Mouse (Mus musculus) skeletal muscle tissue, adult 2 months (tissue): ENCODE results near the gene Gm20388.
A peak's percentile ranks its signal among the peaks of the same experiment; 100 is the strongest.

Experiments
- DNase-seq: peaks from one replicate; pipeline ENCODE4 v3.0.0-alpha.2; 2012; ENCODE audit warnings: low read depth, low spot score

Gm20388 gene

GRCm38 (mm10) chr8:121951656-121952009, 2041.0 kb downstream of the Gm20388 start:
- DNase-seq: no peak

DNA sequence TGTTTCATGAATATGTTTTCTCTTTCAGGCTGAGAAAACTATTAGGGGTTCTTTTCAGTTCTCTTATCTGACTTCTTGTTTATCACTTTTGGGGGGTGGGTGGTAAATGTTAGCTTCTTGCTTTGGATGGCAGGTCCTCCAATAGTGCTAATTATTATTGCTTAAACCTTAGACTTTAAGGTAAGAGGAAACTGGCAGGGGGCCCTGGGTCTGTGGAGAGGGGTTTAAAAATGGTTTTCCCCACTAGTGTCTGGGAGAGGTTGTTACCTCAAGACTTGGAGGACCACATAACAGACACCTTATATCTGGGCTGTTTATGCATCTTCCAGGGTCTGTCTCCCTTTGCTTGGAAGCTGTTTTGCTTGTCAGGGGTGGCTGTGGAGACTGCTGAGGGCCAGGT, 2041.5 kb downstream of the Gm20388 start:
- DNase-seq: no peak

DNA sequence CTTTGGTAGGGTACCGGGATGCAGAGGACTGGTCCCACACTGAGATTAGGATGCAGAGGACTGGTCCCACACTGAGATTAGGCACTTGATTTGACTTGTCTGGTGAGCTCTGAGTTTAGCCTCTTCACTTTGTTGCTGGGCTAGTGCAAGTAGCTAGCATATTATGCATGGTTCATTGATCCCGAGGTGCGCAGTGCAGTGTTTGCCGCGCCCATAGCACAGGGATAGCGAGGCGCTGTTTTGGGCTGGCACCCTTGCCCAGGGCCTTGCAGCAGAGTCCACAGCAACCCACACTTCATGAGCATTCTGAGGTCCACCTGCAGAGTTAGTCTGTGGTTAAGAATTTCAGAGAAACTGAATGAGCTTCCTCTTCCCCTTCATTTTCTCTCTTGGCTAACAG, 2042.2 kb downstream of the Gm20388 start:
- DNase-seq: no peak

DNA sequence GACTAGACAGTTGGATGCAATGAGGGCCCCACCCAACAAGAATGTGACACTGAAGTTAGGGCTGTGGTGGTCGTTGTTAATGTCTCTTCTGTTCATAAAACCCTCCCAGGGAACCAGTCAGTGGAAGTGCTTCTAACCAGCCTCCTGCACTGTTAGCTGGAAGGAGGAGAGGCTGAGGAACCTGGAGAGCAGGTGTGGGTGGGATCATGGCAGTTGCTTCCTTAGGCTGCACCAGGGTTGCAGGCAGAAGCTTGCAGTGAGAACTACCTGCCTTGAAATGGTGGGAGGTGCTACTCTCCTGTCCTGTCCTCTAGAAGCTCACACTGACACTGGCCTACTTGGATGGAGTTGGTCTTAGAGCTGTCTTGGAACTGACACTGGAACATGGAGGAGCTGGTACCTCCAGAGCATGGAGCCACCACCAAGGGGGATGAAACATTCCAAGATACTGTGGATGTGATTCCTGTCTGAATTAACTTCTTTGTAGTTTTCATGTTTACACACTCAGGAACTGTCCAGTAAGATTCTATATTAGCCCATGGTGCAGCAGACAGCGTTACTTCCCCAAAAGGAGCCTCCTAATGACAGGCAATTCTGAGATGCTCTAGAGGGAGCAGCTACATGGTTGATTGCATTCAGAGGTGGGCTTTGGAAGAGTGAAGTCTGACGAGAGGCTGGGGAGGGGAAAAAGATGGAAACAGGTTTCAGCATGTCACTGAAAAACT, 2043.3 kb downstream of the Gm20388 start:
- no peak for DNase-seq

GRCm38 (mm10) chr8:121954981-121955555, 2044.4 kb downstream of the Gm20388 start:
- peak; percentile 71 for DNase-seq

DNA sequence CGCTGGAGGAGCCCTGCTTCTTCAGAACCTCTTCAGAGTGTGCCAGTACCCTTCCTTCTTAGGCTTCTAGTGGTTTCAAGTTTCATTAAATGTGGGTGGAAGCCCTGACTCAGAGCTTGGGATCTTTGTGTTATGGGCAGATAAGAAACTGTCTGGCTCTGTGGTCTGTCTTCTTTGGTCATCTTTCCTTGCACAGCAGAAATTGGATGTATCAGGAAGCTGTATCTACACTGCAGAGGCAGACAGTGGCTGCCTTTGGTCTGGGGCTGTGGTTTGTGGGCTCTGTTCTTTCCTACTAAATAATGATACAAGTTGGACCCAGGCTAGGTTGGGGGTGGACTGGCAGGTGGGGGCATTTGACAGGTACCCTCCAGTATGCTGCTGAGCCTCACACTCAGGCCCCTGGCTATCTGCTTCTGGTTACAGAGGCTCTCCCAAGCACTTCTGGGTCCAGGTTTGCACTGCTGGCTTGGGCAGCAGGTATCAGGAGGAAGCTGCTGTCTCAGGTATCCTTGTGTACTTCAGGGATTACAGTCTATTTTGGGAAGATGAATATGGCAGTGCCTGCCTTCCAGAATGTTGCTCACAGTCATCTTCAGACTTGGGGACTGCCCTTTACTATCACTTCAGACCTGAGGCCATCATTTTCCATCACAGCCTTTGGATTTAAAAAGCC, 2045.3 kb downstream of the Gm20388 start:
- peak; percentile 78 for DNase-seq

DNA sequence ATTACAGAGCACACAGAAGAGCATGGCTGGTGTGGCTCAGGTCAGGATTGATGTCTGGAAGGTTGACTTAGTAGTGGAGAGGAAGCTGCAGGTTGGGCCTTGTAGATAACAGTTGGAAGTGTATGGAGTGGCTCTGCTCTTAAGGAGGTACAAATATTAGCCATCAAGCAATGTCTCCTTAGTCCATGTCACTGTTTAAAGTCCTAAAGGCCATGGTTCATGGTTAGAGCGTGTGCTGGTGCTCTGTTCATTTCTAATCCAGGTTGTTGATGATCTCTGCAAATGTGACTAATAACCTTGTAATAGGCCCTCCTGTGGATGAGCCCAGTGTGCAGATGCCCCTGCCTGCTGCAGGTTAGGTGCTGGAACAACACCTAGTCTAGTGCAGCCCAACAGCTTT, 2047.8 kb downstream of the Gm20388 start:
- DNase-seq: no peak

- no peak for DNase-seq
Observed at GRCm38 (mm10) chr8:121962892-121963291, 2052.3 kb downstream of the Gm20388 start.

- DNase-seq: no peak
Observed at GRCm38 (mm10) chr8:121964716-121965512, 2054.3 kb downstream of the Gm20388 start.

DNA sequence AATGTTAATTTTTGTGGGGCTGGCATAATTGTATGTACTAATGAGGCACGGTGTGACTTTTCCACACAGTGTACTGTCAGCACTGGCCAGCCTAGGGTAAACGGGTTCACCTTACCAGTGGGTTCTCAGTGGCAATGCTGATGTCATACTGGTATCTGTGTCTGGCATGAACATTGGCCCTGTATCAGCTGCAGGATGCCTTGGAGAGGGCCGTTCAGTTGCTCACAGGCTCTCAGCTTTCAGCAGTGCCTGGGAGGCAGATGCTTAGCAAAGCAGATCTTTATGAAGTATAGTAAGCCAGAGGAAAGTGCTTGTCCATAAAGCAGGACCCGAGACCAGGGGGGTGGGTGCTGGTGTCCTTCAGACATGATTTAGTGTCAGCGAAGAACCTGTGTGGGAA, 2055.5 kb downstream of the Gm20388 start:
- DNase-seq: peak; percentile 84

- DNase-seq: no peak
Observed at GRCm38 (mm10) chr8:121966714-121967448, 2056.2 kb downstream of the Gm20388 start.

GRCm38 (mm10) chr8:121967977-121968376, 2057.3 kb downstream of the Gm20388 start:
- DNase-seq: no peak

- no peak for DNase-seq
Observed at GRCm38 (mm10) chr8:121968542-121968941, 2057.9 kb downstream of the Gm20388 start.

GRCm38 (mm10) chr8:121970225-121970624, 2059.6 kb downstream of the Gm20388 start:
- no peak for DNase-seq

- DNase-seq: no peak
Observed at GRCm38 (mm10) chr8:121971488-121972058, 2060.9 kb downstream of the Gm20388 start.

DNA sequence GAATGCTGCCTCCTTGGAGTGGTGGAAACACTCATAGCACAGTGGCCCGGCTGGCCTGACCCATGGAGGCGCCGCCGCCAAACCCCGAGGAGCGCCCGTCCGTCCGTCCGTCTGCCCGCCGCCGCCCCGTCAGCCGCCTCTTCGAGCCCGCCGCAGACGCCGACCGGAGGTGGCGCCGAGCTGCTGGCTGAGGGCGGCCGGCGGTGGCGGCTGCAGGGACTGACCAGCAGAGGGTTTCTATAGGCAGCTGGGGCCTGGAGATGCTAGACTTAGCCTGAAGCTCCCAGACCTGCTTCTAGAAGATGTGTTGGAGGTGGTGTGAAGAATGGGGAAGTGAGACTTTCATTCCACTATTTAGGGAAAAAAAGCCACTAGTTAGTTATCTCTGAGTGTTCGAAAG, 2063.3 kb downstream of the Gm20388 start:
- no peak for DNase-seq

GRCm38 (mm10) chr8:121977819-121978590, 2067.4 kb downstream of the Gm20388 start:
- DNase-seq: peak; percentile 77

- peak; percentile 71 for DNase-seq
Observed at GRCm38 (mm10) chr8:121978670-121979069, 2068.0 kb downstream of the Gm20388 start.

DNA sequence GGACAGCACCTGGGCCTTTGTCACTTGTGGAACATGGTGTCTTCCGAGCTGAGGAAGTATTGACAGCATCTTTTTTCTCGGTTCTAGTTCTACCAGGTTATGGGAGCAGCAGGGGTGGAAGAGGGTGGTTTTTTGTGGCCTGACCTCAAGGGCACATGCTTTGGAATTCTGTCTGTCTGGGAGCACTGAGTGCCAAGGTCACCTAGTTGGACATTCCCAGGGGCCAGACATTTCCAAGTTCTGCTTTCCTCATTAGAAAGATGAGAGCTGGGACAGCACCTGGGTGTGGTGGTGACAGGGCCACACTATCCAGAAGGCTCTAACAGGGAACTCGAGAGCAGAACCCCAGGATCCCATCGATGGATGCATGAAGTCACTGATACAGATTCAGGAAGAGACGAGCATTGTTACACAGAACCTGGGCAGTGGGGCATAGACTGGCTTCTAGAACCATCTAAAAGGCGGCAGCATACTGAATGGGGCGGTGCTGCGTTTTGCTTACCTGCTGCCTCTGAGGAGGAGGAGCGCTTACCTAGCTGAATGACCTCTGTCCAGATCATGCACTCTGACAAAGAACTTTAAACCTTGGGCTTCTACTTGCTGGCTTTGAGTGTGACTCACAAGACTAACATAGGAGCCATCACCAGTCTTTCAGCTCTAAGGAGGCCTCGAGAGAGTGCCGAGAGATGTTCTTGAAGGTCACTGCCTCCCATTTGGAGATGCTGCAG, 2070.3 kb downstream of the Gm20388 start:
- no peak for DNase-seq

GRCm38 (mm10) chr8:121981520-121981895, 2070.9 kb downstream of the Gm20388 start:
- DNase-seq: no peak
